Mouse (Mus musculus) cortical plate, adult 2 months (tissue): Measurements from ENCODE around the gene Gsk3a.

ENCODE experiments used
- CTCF ChIP-seq: fragments of 200-500 bp; IDR thresholded peaks from 2 replicates; pipeline ENCODE4 v1.5.1; 2011; ENCODE audit warnings: mild to moderate bottlenecking, control low read depth, low read length; ENCODE audit not compliant: insufficient read depth; ENCODE audit errors: extremely low read depth
- POLR2A ChIP-seq: fragments of 200-500 bp; IDR thresholded peaks from 2 replicates; pipeline ENCODE4 v1.6.1; 2011; ENCODE audit warnings: mild to moderate bottlenecking, low read length, control low read depth; ENCODE audit not compliant: insufficient read depth; ENCODE audit errors: extremely low read depth

- no peak for TF ChIP-seq CTCF
- TF ChIP-seq POLR2A, result no peak
These were observed 35.0 kb upstream of the Gsk3a start for GRCm38 (mm10) chr7:25272445-25273258.
